Mouse (Mus musculus) left cerebral cortex, postnatal 4 days (tissue): Measurements from ENCODE around the gene AL732309.1. TPM values are rescaled to one million over a fixed set of nuclear protein-coding genes. Genes with fewer than 3 reads are reported as not detected.

ENCODE experiments used
- DNase-seq: peaks from one replicate; pipeline ENCODE4 v3.0.0-alpha.2; 2022
- intact Hi-C: fragments of 180-260 bp; cut with DNase I; formaldehyde crosslinking; loops from one replicate; pipeline ENCODE4 v1.15.1; 2025
- total RNA-seq, 2 experiments: library from RNA; stranded (reverse); gene quantifications; 2 replicates each; pipeline ENCODE4 v1.2.3; 2021

AL732309.1 gene
- total RNA-seq, 2 experiments from 2014 or later, result 2.4 to 7.7 TPM

- intact Hi-C loops, result no loop called here
- DNase-seq, result peak; percentile 61
Measured at GRCm38 (mm10) chr2:25240723-25241437, 5.8 kb downstream of the AL732309.1 start.

GRCm38 (mm10) chr2:25240310-25240709 is 6.4 kb downstream of the AL732309.1 start:
- intact Hi-C loops, result no loop called here
- no peak for DNase-seq

GRCm38 (mm10) chr2:25239766-25240165 is 6.9 kb downstream of the AL732309.1 start:
- intact Hi-C loops, result no loop called here
- DNase-seq, result no peak

- no peak for DNase-seq
- intact Hi-C loops, result no loop called here
Measured at GRCm38 (mm10) chr2:25238106-25238505, 8.6 kb downstream of the AL732309.1 start.

- DNase-seq, result no peak
- intact Hi-C loops, result no loop called here
Measured at GRCm38 (mm10) chr2:25237522-25237921, 9.1 kb downstream of the AL732309.1 start.

- intact Hi-C loops, result no loop called here
- no peak for DNase-seq
Measured at GRCm38 (mm10) chr2:25236614-25237013, 10.0 kb downstream of the AL732309.1 start, which contains the start of gene Rnf224. TSS of gene Rnf224 (minus strand) at chr2:25236787.

GRCm38 (mm10) chr2:25234551-25235220 is 12.0 kb downstream of the AL732309.1 start:
- DNase-seq, result no peak
- intact Hi-C loops, result no loop called here

GRCm38 (mm10) chr2:25234050-25234449 is 12.6 kb downstream of the AL732309.1 start, which contains the start of gene Slc34a3:
TSS of gene Slc34a3 (minus strand) at chr2:25234364.
- no peak for DNase-seq
- intact Hi-C loops, result no loop called here

GRCm38 (mm10) chr2:25233421-25233820 is 13.2 kb downstream of the AL732309.1 start:
- intact Hi-C loops, result no loop called here
- no peak for DNase-seq

- intact Hi-C loops, result no loop called here
- no peak for DNase-seq
Measured at GRCm38 (mm10) chr2:25231038-25231437, 15.6 kb downstream of the AL732309.1 start.

- no peak for DNase-seq
- intact Hi-C loops, result no loop called here
Measured at GRCm38 (mm10) chr2:25230581-25230980, 16.1 kb downstream of the AL732309.1 start.

GRCm38 (mm10) chr2:25229582-25229981 is 17.1 kb downstream of the AL732309.1 start:
- intact Hi-C loops, result no loop called here
- DNase-seq, result no peak

GRCm38 (mm10) chr2:25228995-25229530 is 17.6 kb downstream of the AL732309.1 start:
- intact Hi-C loops, result no loop called here

GRCm38 (mm10) chr2:25228431-25228889 is 18.2 kb downstream of the AL732309.1 start:
- intact Hi-C loops, result no loop called here
- DNase-seq, result peak; percentile 83

More at GRCm38 (mm10) chr2:25228995-25229530, 17.6 kb downstream of the AL732309.1 start:
- DNase-seq, result no peak

GRCm38 (mm10) chr2:25227406-25227805 is 19.3 kb downstream of the AL732309.1 start:
- intact Hi-C loops, result no loop called here
- no peak for DNase-seq

GRCm38 (mm10) chr2:25226864-25227263 is 19.8 kb downstream of the AL732309.1 start:
- DNase-seq, result no peak
- intact Hi-C loops, result loop anchor here (1.0 kb wide), 1 partner anchor 34 kb away; no protein-coding TSS in a partner anchor

- intact Hi-C loops, result loop anchor here (1.0 kb wide), 1 partner anchor 33 kb away; no protein-coding TSS in a partner anchor
- DNase-seq, result no peak
Measured at GRCm38 (mm10) chr2:25225811-25226379, 20.8 kb downstream of the AL732309.1 start.

- DNase-seq, result peak; percentile 99
- intact Hi-C loops, result loop anchor here (5.0 kb wide), 1 partner anchor 32 kb away; the partner anchor contains the start of gene Tmem203
Measured at GRCm38 (mm10) chr2:25224766-25225752, 21.6 kb downstream of the AL732309.1 start.

GRCm38 (mm10) chr2:25224492-25224765 is 22.2 kb downstream of the AL732309.1 start, which contains the start of gene Tubb4b:
TSS of gene Tubb4b (minus strand) at chr2:25224702.
- no peak for DNase-seq
- intact Hi-C loops, result loop anchor here (5.0 kb wide), 1 partner anchor 33 kb away; the partner anchor contains the start of gene Tmem203
